Mouse (Mus musculus): ENCODE data around the gene Id2. TPM values are rescaled to one million over a fixed set of nuclear protein-coding genes. Genes with fewer than 3 reads are reported as not detected.

The Id2 gene
- total RNA-seq, 2 experiments from 2014 or later: 1.6 to 2.0 TPM

GRCm38 (mm10) chr12:25093241-25093774 is 3.6 kb downstream of the Id2 start:
- Histone ChIP-seq H3K4me3 (peak overlapping the region; percentile 93), H3K27ac (no peak overlapping the region; the same call in 1 of the 2 replicates)
- no peak for DNase-seq
- TF ChIP-seq CTCF (IDR thresholded peaks at IDR 0.05): no peak
- intact Hi-C loops (cut with DNase I): loop anchor here (2.0 to 10.0 kb wide), 6 partner anchors 69 to 1221 kb away; no protein-coding TSS in a partner anchor

- H3K4me3 ChIP-seq: peak overlapping the region; percentile 93
- no peak for TF ChIP-seq CTCF (IDR thresholded peaks at IDR 0.05)
- no peak overlapping the region for H3K27ac ChIP-seq
- intact Hi-C loops (cut with DNase I): loop anchor here (1.0 to 10.0 kb wide), 7 partner anchors 68 to 1222 kb away; no protein-coding TSS in a partner anchor
- DNase-seq: peak; percentile 44
Observed at GRCm38 (mm10) chr12:25092751-25093211, 4.2 kb downstream of the Id2 start.

GRCm38 (mm10) chr12:25092027-25092704 is 4.8 kb downstream of the Id2 start:
- peak; percentile 87 for DNase-seq
- intact Hi-C loops (cut with DNase I): loop anchor here (1.0 to 10.0 kb wide), 7 partner anchors 67 to 1223 kb away; no protein-coding TSS in a partner anchor
- no peak overlapping the region for H3K27ac ChIP-seq
- peak; percentile 97 for TF ChIP-seq CTCF (IDR thresholded peaks at IDR 0.05)
- H3K4me3 ChIP-seq: peak overlapping the region; percentile 93

GRCm38 (mm10) chr12:25089433-25089832 is 7.5 kb downstream of the Id2 start:
- Histone ChIP-seq H3K27ac (no peak overlapping the region), H3K4me3 (no peak overlapping the region)
- DNase-seq: no peak
- intact Hi-C loops (cut with DNase I): no loop called here
- TF ChIP-seq CTCF (IDR thresholded peaks at IDR 0.05): no peak

GRCm38 (mm10) chr12:25086966-25087365 is 10.0 kb downstream of the Id2 start:
- no peak for DNase-seq
- intact Hi-C loops (cut with DNase I): no loop called here
- no peak overlapping the region for H3K27ac ChIP-seq
- no peak for TF ChIP-seq CTCF (IDR thresholded peaks at IDR 0.05)
- H3K4me3 ChIP-seq: no peak overlapping the region

- Histone ChIP-seq H3K4me3 (no peak overlapping the region), H3K27ac (no peak overlapping the region)
- intact Hi-C loops (cut with DNase I): no loop called here
- TF ChIP-seq CTCF (IDR thresholded peaks at IDR 0.05): no peak
- no peak for DNase-seq
Observed at GRCm38 (mm10) chr12:25083260-25084178, 13.4 kb downstream of the Id2 start.

- H3K27ac ChIP-seq: no peak overlapping the region
- TF ChIP-seq CTCF (IDR thresholded peaks at IDR 0.05): no peak
- intact Hi-C loops (cut with DNase I): no loop called here
Observed at GRCm38 (mm10) chr12:25074344-25074743, 22.6 kb downstream of the Id2 start.

GRCm38 (mm10) chr12:25073374-25073773 is 23.6 kb downstream of the Id2 start:
- DNase-seq: no peak
- intact Hi-C loops (cut with DNase I): no loop called here
- no peak for TF ChIP-seq CTCF (IDR thresholded peaks at IDR 0.05)
- Histone ChIP-seq H3K4me3 (no peak overlapping the region), H3K27ac (no peak overlapping the region)

More at GRCm38 (mm10) chr12:25074344-25074743, 22.6 kb downstream of the Id2 start:
- no peak for DNase-seq
- no peak overlapping the region for H3K4me3 ChIP-seq

- Histone ChIP-seq H3K27ac (no peak overlapping the region), H3K4me3 (no peak overlapping the region)
- DNase-seq: no peak
- TF ChIP-seq CTCF (IDR thresholded peaks at IDR 0.05): no peak
- intact Hi-C loops (cut with DNase I): no loop called here
Observed at GRCm38 (mm10) chr12:25062264-25062663, 34.7 kb downstream of the Id2 start.

- DNase-seq: no peak
- H3K27ac ChIP-seq: no peak overlapping the region
- intact Hi-C loops (cut with DNase I): no loop called here
- no peak overlapping the region for H3K4me3 ChIP-seq
- TF ChIP-seq CTCF (IDR thresholded peaks at IDR 0.05): no peak
Observed at GRCm38 (mm10) chr12:25060901-25061300, 36.0 kb downstream of the Id2 start.

GRCm38 (mm10) chr12:25059487-25060200 is 37.3 kb downstream of the Id2 start:
- TF ChIP-seq CTCF (IDR thresholded peaks at IDR 0.05): no peak
- no peak for DNase-seq
- intact Hi-C loops (cut with DNase I): no loop called here

GRCm38 (mm10) chr12:25054963-25055362 is 42.0 kb downstream of the Id2 start:
- no peak for TF ChIP-seq CTCF (IDR thresholded peaks at IDR 0.05)
- no peak overlapping the region for H3K27ac ChIP-seq
- no peak for DNase-seq
- intact Hi-C loops (cut with DNase I): no loop called here
- no peak overlapping the region for H3K4me3 ChIP-seq

More at GRCm38 (mm10) chr12:25059487-25060200, 37.3 kb downstream of the Id2 start:
- no peak overlapping the region for H3K4me3 ChIP-seq
- no peak overlapping the region; the same call in 1 of the 2 replicates for H3K27ac ChIP-seq
